Mouse (Mus musculus): ENCODE measurements at regions not wholly inside any gene's neighbourhood (a gene's known extent, or its start where the extent isn't known, plus 50 kb on each side); places are given as distances from the start of the nearest gene placed in this dataset.

DNA sequence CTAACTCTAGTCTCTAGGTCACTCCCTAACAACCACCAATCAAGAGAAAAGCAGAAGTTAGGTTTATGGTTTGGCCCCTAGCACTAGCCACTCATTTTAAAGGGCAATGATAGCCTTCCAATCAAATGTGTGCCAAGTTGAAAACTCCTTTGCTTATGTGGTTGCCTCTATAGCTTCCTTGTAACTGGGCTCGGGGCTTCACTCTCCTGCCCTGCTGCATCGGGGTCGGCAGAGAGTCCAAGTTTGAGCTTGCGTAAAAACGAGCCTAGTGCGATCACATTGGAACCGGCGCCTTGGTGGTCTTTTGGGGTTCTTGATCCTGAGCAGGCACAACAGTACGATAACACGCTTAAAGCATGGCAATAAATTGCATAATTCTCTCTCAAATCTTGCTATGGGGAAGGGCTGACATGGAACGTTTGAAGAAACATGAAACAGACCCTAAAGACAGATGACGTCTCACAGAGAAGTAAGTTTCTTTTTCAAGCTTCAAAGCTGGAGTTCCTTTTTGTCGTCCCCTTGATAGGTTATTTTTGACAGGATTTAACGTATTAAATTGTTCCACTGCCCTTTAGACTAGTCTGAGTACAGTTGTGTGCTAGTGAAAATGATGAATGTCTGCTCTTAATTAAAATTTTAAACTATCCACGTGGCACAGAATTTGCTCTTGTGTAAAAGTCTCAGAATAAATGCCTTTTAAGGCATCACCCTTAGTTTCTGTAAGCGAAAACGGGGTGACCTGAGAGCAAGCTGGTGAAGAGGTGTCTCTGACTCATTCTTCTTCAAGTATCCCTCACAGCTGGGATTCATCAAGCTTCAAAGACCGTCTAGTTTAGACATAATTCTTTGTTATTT is 52.0 kb downstream of the 4930426L09Rik start:
- TF ChIP-seq CTCF (IDR thresholded peaks at IDR 0.05; ENCODE audit: extremely low read depth, insufficient read depth, low read length) (no peak), POLR2A (IDR thresholded peaks at IDR 0.05; ENCODE audit: extremely low read depth, insufficient read depth, low read length) (no peak)

Measured in cortical plate, adult 2 months (tissue).